Mouse (Mus musculus) cerebellum, postnatal 4 days (tissue): ENCODE results near the gene Atg7.

Experiments used
- DNase-seq, 2 experiments: peaks; one replicate each; pipeline ENCODE4 v3.0.0; 2022; ENCODE audit warnings: low spot score in 2 of 2, mixed read lengths in 1 of 2

The Atg7 gene

GRCm38 (mm10) chr6:114901321-114901824 is 258.5 kb downstream of the Atg7 start:
- DNase-seq = no peak

GRCm38 (mm10) chr6:114901921-114902320 is 259.0 kb downstream of the Atg7 start:
- no peak for DNase-seq

GRCm38 (mm10) chr6:114904233-114904632 is 261.3 kb downstream of the Atg7 start:
- no peak for DNase-seq

GRCm38 (mm10) chr6:114904818-114905217 is 261.9 kb downstream of the Atg7 start:
- no peak for DNase-seq

- no peak for DNase-seq
Measured at GRCm38 (mm10) chr6:114905253-114906028, 262.5 kb downstream of the Atg7 start.

- DNase-seq = no peak
Measured at GRCm38 (mm10) chr6:114906209-114906608, 263.3 kb downstream of the Atg7 start.

- DNase-seq = no peak
Measured at GRCm38 (mm10) chr6:114907459-114907858, 264.6 kb downstream of the Atg7 start.

GRCm38 (mm10) chr6:114909801-114910200 is 266.9 kb downstream of the Atg7 start:
- DNase-seq = no peak
